Mouse (Mus musculus): Measurements from ENCODE around the gene Dusp22. TPM values are rescaled to one million over a fixed set of nuclear protein-coding genes. Genes with fewer than 3 reads are reported as not detected.

The Dusp22 gene
- total and polyA plus RNA-seq, 2 experiments, result 11.1 to 14.5 TPM

DNA sequence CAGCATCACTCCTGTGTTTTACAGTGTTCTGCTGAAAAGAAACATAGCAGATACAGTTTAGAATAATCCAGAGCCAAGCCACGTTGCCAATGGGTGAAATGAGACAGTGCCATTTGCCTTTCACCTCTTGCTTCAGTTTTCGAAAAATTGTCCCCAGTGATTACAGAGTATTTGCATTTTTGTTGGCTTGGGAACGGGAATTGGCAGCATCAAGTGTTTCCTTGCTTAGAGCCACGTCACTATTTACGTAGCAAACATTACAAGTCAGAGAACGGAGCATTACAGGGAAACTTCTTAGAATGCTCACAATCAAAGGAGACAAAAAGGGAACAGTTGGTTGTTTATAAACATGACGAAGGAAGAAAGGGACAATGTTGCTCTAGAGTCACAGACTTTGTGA, 85.3 kb downstream of the Dusp22 start:
- Histone ChIP-seq H3K4me3 (ENCODE audit: insufficient read depth, low read depth, low read length) (no peak overlapping the region), H3K36me3 (ENCODE audit: control insufficient read depth, insufficient read depth, low read length) (no peaks in the 10 kb centered on the region), H3K27ac (replicated peaks; ENCODE audit: insufficient read depth, low read depth, low read length) (no peak overlapping the region), H3K79me2 (ENCODE audit: control insufficient read depth, insufficient read depth, low read length) (no peaks in the 10 kb centered on the region), H3K4me1 (ENCODE audit: control insufficient read depth, insufficient read depth, low read length) (0 out of 2 replicates have a peak, but pooled peaks cover 5% of the 10 kb centered on the region), H3K27me3 (ENCODE audit: control insufficient read depth, insufficient read depth, low read length) (no peaks in the 10 kb centered on the region), H3K9ac (ENCODE audit: low read depth, low read length) (no peak overlapping the region)
- WGBS, result 24% methylated on average over 7 of the region's 7 CpGs
- DNase-seq (ENCODE audit: extremely low read depth, low read depth, low spot score), result no peak
- TF ChIP-seq POLR2A (IDR thresholded peaks at IDR 0.05; ENCODE audit: extremely low read depth, insufficient read depth, low read length) (no peak), CTCF (IDR thresholded peaks at IDR 0.05; ENCODE audit: low read depth, low read length) (no peak)

DNA sequence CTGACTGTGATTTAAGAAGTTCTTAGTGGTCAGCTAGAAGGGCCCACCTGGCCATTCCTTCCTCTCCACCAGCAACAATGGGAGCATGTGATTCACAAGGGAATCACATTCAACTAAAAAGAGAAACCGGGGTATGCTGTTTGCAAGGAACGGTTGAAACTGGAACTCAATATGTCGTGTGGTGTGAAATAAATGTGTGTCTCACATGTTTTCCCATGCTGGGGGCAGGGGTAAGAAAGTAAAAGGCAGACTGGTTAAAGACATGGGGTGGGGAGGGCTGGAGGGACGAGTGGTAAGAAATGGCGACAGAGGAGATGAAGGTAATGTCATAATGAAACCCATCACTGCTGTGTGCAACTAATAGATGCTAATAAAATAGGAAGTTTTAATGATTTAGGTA, 87.3 kb downstream of the Dusp22 start:
- H3K27ac ChIP-seq (replicated peaks; ENCODE audit: insufficient read depth, low read depth, low read length), result no peak overlapping the region
- H3K79me2 ChIP-seq (ENCODE audit: control insufficient read depth, insufficient read depth, low read length), result no peaks in the 10 kb centered on the region
- H3K4me1 ChIP-seq (ENCODE audit: control insufficient read depth, insufficient read depth, low read length), result 0 out of 2 replicates have a peak, but pooled peaks cover 5% of the 10 kb centered on the region
- WGBS, result 74% methylated on average over 5 of the region's 5 CpGs
- no peak overlapping the region for H3K4me3 ChIP-seq (ENCODE audit: insufficient read depth, low read depth, low read length)
- no peak overlapping the region for H3K9ac ChIP-seq (ENCODE audit: low read depth, low read length)
- TF ChIP-seq POLR2A (IDR thresholded peaks at IDR 0.05; ENCODE audit: extremely low read depth, insufficient read depth, low read length) (no peak), CTCF (IDR thresholded peaks at IDR 0.05; ENCODE audit: low read depth, low read length) (no peak)
- peaks cover 3% of the 10 kb centered on the region; the same call in 1 of the 2 replicates for H3K27me3 ChIP-seq (ENCODE audit: control insufficient read depth, insufficient read depth, low read length)
- no peak for DNase-seq (ENCODE audit: extremely low read depth, low read depth, low spot score)
- H3K36me3 ChIP-seq (ENCODE audit: control insufficient read depth, insufficient read depth, low read length), result no peaks in the 10 kb centered on the region

DNA sequence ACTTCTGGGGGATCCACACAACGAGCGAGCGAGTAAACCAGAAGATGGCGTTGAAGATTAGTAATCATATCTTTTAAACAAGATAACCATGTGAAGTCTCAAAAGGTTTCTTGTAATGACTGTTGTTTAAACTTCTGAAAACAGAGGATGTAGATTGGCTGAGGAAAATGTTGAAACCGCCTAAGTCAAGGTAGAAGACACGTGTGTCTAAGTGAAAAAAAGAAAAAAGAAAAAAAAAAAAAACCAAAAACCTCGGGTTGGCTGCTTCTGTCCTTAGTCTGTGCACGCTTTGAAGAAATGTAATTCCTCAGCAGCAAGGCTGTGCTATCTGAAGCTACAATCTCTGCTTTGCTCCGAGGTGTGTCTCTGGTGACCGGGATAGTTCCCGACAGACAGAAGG, 87.7 kb downstream of the Dusp22 start:
- Histone ChIP-seq H3K4me1 (ENCODE audit: control insufficient read depth, insufficient read depth, low read length) (0 out of 2 replicates have a peak, but pooled peaks cover 5% of the 10 kb centered on the region), H3K36me3 (ENCODE audit: control insufficient read depth, insufficient read depth, low read length) (no peaks in the 10 kb centered on the region), H3K27me3 (ENCODE audit: control insufficient read depth, insufficient read depth, low read length) (peaks cover 3% of the 10 kb centered on the region; the same call in 1 of the 2 replicates), H3K27ac (replicated peaks; ENCODE audit: insufficient read depth, low read depth, low read length) (no peak overlapping the region), H3K79me2 (ENCODE audit: control insufficient read depth, insufficient read depth, low read length) (no peaks in the 10 kb centered on the region), H3K4me3 (ENCODE audit: insufficient read depth, low read depth, low read length) (no peak overlapping the region), H3K9ac (ENCODE audit: low read depth, low read length) (no peak overlapping the region)
- TF ChIP-seq CTCF (IDR thresholded peaks at IDR 0.05; ENCODE audit: low read depth, low read length), result no peak
- TF ChIP-seq POLR2A (IDR thresholded peaks at IDR 0.05; ENCODE audit: extremely low read depth, insufficient read depth, low read length), result no peak
- DNase-seq (ENCODE audit: extremely low read depth, low read depth, low spot score), result no peak
- 67% methylated on average over 11 of the region's 11 CpGs for WGBS

DNA sequence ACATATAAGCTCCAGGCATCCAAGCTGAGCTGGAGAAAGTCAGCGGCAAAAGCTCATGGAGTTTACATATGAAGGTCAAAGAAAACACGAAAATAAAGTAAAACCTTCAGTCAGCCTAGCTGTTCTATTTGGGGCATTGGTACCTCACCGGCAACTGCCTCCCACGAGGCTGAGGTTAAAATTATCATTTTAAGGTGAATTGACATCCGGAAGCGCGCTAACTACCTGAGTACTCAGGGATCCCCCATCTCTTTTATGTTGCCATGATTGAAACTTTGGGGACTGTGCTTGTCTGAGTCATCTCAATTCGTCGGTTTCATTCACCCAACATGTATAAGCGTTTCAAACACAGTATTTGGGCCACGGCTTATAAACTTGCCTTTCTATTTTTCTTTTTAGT, 88.5 kb downstream of the Dusp22 start:
- DNase-seq (ENCODE audit: extremely low read depth, low read depth, low spot score), result no peak
- Histone ChIP-seq H3K4me3 (ENCODE audit: insufficient read depth, low read depth, low read length) (no peak overlapping the region), H3K4me1 (ENCODE audit: control insufficient read depth, insufficient read depth, low read length) (0 out of 2 replicates have a peak, but pooled peaks cover 5% of the 10 kb centered on the region), H3K27ac (replicated peaks; ENCODE audit: insufficient read depth, low read depth, low read length) (no peak overlapping the region), H3K27me3 (ENCODE audit: control insufficient read depth, insufficient read depth, low read length) (peaks cover 3% of the 10 kb centered on the region; the same call in 1 of the 2 replicates), H3K36me3 (ENCODE audit: control insufficient read depth, insufficient read depth, low read length) (no peaks in the 10 kb centered on the region), H3K79me2 (ENCODE audit: control insufficient read depth, insufficient read depth, low read length) (no peaks in the 10 kb centered on the region), H3K9ac (ENCODE audit: low read depth, low read length) (no peak overlapping the region)
- 61% methylated on average over 11 of the region's 11 CpGs for WGBS
- TF ChIP-seq CTCF (IDR thresholded peaks at IDR 0.05; ENCODE audit: low read depth, low read length), result no peak
- TF ChIP-seq POLR2A (IDR thresholded peaks at IDR 0.05; ENCODE audit: extremely low read depth, insufficient read depth, low read length), result no peak

DNA sequence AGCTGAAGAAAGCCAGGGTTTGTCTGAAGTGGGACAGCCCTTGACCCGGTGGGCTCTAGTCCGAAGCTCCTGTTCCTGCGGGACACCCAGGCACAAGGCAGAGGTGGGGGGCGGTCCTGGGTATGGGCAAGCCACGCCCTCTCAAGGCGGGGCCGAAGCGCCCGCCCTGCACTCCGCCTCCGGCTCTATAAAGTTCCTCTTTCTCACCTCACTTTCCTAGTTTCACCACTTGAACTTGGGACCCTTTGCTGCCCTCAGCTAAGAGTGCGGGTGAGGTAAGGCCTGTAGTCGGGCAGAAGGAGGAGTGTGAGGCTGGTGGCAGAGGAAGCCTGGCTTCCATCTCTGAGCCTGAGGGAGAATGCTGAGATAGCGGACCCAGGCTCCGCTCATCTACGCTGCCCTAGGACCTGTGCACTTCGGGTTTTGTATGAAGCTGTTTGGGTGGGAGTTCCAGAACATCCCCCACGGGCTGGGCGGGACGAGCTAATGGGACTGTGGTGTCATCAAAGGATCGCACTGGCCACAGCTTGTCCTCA, 89.3 kb downstream of the Dusp22 start, which contains the start of gene Irf4:
Gene Irf4 (plus strand): TSS at position 206 of the 536 bp plus-strand sequence.
- no peaks in the 10 kb centered on the region for H3K36me3 ChIP-seq (ENCODE audit: control insufficient read depth, insufficient read depth, low read length)
- H3K9ac ChIP-seq (ENCODE audit: low read depth, low read length), result peak within 1 kb of the TSS; percentile 32; the same call in 1 of the 2 replicates
- H3K27me3 ChIP-seq (ENCODE audit: control insufficient read depth, insufficient read depth, low read length), result peaks cover 3% of the 10 kb centered on the region; the same call in 1 of the 2 replicates
- H3K4me1 ChIP-seq (ENCODE audit: control insufficient read depth, insufficient read depth, low read length), result 0 out of 2 replicates have a peak, but pooled peaks cover 5% of the 10 kb centered on the region
- DNase-seq (ENCODE audit: extremely low read depth, low read depth, low spot score), result peak; percentile 42
- H3K27ac ChIP-seq (replicated peaks; ENCODE audit: insufficient read depth, low read depth, low read length), result no peak within 1 kb of the TSS
- H3K79me2 ChIP-seq (ENCODE audit: control insufficient read depth, insufficient read depth, low read length), result no peaks in the 10 kb centered on the region
- H3K4me3 ChIP-seq (ENCODE audit: insufficient read depth, low read depth, low read length), result peak within 1 kb of the TSS; percentile 45
- 4% methylated on average over 21 of the region's 21 CpGs for WGBS
- TF ChIP-seq CTCF (IDR thresholded peaks at IDR 0.05; ENCODE audit: low read depth, low read length) (no peak), POLR2A (IDR thresholded peaks at IDR 0.05; ENCODE audit: extremely low read depth, insufficient read depth, low read length) (no peak)

DNA sequence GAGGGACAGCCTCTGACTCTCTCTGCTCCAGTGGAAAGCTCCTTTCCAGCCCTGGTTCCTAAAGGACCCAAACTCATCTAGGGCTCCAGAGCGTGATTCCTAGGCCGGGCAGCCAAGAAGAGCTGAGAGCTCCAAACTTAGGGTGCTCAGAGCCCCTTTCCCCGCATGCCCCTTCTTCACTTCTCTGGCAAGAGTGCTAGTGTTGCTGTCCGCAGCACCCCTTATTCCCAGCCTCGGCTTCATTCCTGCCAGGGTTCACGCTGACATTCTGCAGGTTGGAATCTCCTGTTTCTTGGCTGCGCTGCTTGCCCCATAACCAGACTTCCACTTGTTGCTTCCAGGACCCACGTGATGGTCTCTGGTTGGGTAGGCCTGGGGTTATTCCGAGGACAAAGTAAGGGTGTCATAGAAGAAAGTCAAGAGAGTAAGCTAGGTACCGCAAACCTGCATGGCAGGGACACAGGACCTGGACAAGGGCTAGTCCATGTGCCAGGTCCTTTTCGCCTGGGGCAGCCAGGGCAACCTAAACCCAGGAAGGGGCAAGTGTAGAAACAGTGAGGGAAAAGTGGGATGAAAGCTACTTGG, 89.8 kb downstream of the Dusp22 start:
- H3K36me3 ChIP-seq (ENCODE audit: control insufficient read depth, insufficient read depth, low read length), result no peaks in the 10 kb centered on the region
- no peak overlapping the region for H3K27ac ChIP-seq (replicated peaks; ENCODE audit: insufficient read depth, low read depth, low read length)
- peak overlapping the region; percentile 45; the same call in 1 of the 2 replicates for H3K4me3 ChIP-seq (ENCODE audit: insufficient read depth, low read depth, low read length)
- H3K27me3 ChIP-seq (ENCODE audit: control insufficient read depth, insufficient read depth, low read length), result peaks cover 3% of the 10 kb centered on the region; the same call in 1 of the 2 replicates
- peak overlapping the region; percentile 32; the same call in 1 of the 2 replicates for H3K9ac ChIP-seq (ENCODE audit: low read depth, low read length)
- H3K4me1 ChIP-seq (ENCODE audit: control insufficient read depth, insufficient read depth, low read length), result 0 out of 2 replicates have a peak, but pooled peaks cover 5% of the 10 kb centered on the region
- no peak for DNase-seq (ENCODE audit: extremely low read depth, low read depth, low spot score)
- no peaks in the 10 kb centered on the region for H3K79me2 ChIP-seq (ENCODE audit: control insufficient read depth, insufficient read depth, low read length)
- WGBS, result 11% methylated on average over 11 of the region's 11 CpGs
- no peak for TF ChIP-seq CTCF (IDR thresholded peaks at IDR 0.05; ENCODE audit: low read depth, low read length)
- no peak for TF ChIP-seq POLR2A (IDR thresholded peaks at IDR 0.05; ENCODE audit: extremely low read depth, insufficient read depth, low read length)
